Mouse (Mus musculus) neural tube, embryonic 14.5 days (tissue): ENCODE results near the gene Ttf1. TPM values are rescaled to one million over a fixed set of nuclear protein-coding genes. Genes with fewer than 3 reads are reported as not detected.

ENCODE experiments used
- ATAC-seq: fragments of 200-750 bp; cut with Nextera tagmentation; 2 replicates; pipeline ENCODE4 v1.8.0; 2017; ENCODE audit warnings: low read depth, mild to moderate bottlenecking, moderate TSS enrichment, moderate library complexity
- H3K27ac ChIP-seq: fragments of 300-500 bp; sonication (generic); 2 replicates; pipeline ENCODE4 v1.5.1; 2014; ENCODE audit warnings: low read depth, mild to moderate bottlenecking, control low read depth, low read length, moderate library complexity, mixed read lengths
- H3K27me3 ChIP-seq: fragments of 300-500 bp; sonication (generic); 2 replicates; pipeline ENCODE4 v1.6.1; 2014; ENCODE audit warnings: low read length; ENCODE audit not compliant: control insufficient read depth, insufficient read depth
- H3K36me3 ChIP-seq: fragments of 300-500 bp; sonication (generic); 2 replicates; pipeline ENCODE4 v1.6.1; 2014; ENCODE audit warnings: low read length, mixed read lengths; ENCODE audit not compliant: control insufficient read depth, insufficient read depth
- H3K4me1 ChIP-seq: fragments of 300-500 bp; sonication (generic); 2 replicates; pipeline ENCODE4 v1.6.1; 2014; ENCODE audit warnings: low read length; ENCODE audit not compliant: control insufficient read depth, insufficient read depth
- H3K4me2 ChIP-seq: fragments of 300-500 bp; sonication (generic); 2 replicates; pipeline ENCODE4 v1.6.1; 2014; ENCODE audit warnings: mild to moderate bottlenecking, low read depth, low read length, control low read depth
- H3K4me3 ChIP-seq: fragments of 300-500 bp; sonication (generic); 2 replicates; pipeline ENCODE4 v1.5.1; 2014; ENCODE audit warnings: low read depth, low read length, control low read depth, mixed read lengths
- H3K9ac ChIP-seq: fragments of 300-500 bp; sonication (generic); replicated peaks from 2 replicates; pipeline ENCODE4 v1.6.1; 2014; ENCODE audit warnings: low read depth, mild to moderate bottlenecking, control low read depth, low read length, mixed read lengths
- H3K9me3 ChIP-seq: fragments of 300-500 bp; sonication (generic); 2 replicates; pipeline ENCODE4 v1.6.1; 2016; ENCODE audit warnings: low read length; ENCODE audit not compliant: control insufficient read depth
- WGBS: fragments of 180-500 bp; shearing (Covaris S2); extraction: QIAGEN DNeasy Blood & Tissue Kit; methylation state at CpG from one replicate; pipeline ENCODE4 v1.1.7; 2014; 5-methylcytosine and 5-hydroxymethylcytosine counted together
- polyA plus RNA-seq: library from polyadenylated mRNA; unstranded; fragments of >200 nt; fragmentation: Nextera tagmentation; extraction: Ambion mirVana; gene quantifications from 2 replicates; pipeline ENCODE4 v1.2.1, GENCODE M21; 2014

The Ttf1 gene
- polyA plus RNA-seq, 1 experiment from 2014 or later: 8.0 TPM

DNA sequence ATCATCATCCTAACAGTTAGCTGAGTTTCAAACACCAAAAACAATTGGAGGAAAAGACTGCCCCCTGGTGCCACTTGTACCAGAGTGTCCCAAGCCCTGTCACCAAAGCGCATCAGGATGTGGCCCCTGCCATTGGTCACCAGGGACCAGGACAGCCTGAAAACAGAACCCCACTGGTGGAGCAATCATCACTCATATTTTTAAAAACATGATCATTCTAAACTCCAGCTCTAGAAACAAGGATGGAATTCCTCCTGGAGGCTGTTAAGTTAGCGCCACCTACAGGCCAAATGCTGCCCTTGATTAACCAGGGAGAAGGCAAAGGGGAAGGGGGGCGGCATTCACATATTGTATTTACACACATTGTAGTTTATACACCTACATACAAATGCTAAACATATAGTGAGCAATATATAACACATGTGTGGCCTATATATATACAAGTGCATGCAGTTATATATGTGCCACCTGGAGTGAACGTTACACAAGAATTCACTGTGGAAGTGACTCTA lies 7.1 kb upstream of the Ttf1 start:
- 35% methylated on average over 4 of the region's 4 CpGs for WGBS
- no peak overlapping the region for H3K9ac ChIP-seq
- ATAC-seq: peak; percentile 52; the same call in 1 of the 2 replicates
- no peak overlapping the region for H3K4me3 ChIP-seq
- no peaks in the 10 kb centered on the region for H3K9me3 ChIP-seq
- no peaks in the 10 kb centered on the region for H3K4me1 ChIP-seq
- H3K4me2 ChIP-seq: no peak overlapping the region
- no peak overlapping the region for H3K27ac ChIP-seq
- peaks cover 10% of the 10 kb centered on the region for H3K27me3 ChIP-seq
- no peaks in the 10 kb centered on the region for H3K36me3 ChIP-seq

DNA sequence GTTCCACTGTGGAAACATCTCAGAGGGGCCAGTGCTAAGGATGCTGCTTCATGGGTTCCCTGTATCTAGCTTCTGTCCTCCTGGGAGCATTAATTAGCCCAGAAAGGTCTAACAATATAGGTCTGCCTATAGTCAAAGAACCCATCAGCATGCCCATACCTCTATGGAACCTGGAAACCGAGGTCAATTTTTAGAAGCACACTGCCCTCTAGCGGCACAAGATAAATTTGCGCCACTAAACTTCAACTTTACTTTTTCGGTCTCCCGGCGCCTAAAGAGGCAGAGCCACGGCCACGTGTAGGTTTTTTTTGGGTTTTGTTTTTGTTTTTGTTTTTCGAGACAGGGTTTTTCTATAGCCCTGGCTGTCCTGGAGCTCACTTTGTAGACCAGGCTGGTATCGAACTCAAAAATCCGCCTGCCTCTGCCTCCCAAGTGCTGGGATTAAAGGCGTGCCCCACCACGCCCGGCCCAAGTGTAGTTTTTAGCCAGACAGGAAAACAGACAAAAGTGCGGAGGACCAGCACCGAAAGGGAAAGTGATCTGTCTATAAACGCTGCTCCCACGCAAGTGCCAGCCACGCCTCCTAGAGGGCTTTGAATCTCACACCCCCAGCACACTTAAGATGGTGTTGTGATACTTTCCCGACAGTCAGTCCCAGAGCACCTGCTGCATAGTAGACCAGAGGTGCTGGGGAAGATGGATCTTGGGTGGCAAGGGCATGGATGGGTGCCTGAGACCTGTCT lies 6.1 kb upstream of the Ttf1 start:
- Histone ChIP-seq H3K9ac (no peak overlapping the region), H3K27ac (no peak overlapping the region), H3K4me2 (peak overlapping the region; percentile 69; the same call in 1 of the 2 replicates), H3K9me3 (no peaks in the 10 kb centered on the region), H3K4me3 (peak overlapping the region; percentile 40; the same call in 1 of the 2 replicates), H3K4me1 (no peaks in the 10 kb centered on the region), H3K27me3 (peaks cover 10% of the 10 kb centered on the region), H3K36me3 (no peaks in the 10 kb centered on the region)
- WGBS: 6% methylated on average over 20 of the region's 20 CpGs
- 0 out of 2 replicates have a peak, but pooled peaks have one; percentile 68 for ATAC-seq

DNA sequence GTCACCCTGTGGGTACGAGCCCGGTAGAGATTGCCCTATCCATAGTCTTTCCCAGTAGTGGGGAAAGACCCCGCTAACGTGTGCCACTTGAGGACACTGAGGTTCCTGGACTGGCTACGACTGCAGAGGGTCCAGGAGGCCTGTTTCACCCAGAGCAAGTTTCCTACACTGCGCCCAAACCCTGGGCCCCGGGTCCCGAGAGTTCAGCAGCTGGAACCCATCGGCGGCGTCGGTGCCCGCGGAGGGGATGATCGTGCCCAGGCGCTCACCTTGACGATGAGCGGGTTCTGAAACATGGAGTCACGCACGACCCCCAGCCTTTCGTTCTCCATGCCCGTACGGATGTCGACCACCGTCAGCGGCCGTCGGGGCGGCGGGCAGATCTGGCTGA lies 5.5 kb upstream of the Ttf1 start:
- H3K27ac ChIP-seq: no peak overlapping the region
- H3K27me3 ChIP-seq: peaks cover 10% of the 10 kb centered on the region
- peak overlapping the region; percentile 40 for H3K4me3 ChIP-seq
- 2% methylated on average over 30 of the region's 30 CpGs for WGBS
- no peaks in the 10 kb centered on the region for H3K9me3 ChIP-seq
- H3K4me2 ChIP-seq: peak overlapping the region; percentile 69
- H3K4me1 ChIP-seq: no peaks in the 10 kb centered on the region
- H3K9ac ChIP-seq: peak overlapping the region; percentile 53; the same call in 1 of the 2 replicates
- no peaks in the 10 kb centered on the region for H3K36me3 ChIP-seq
- ATAC-seq: 0 out of 2 replicates have a peak, but pooled peaks have one; percentile 35

DNA sequence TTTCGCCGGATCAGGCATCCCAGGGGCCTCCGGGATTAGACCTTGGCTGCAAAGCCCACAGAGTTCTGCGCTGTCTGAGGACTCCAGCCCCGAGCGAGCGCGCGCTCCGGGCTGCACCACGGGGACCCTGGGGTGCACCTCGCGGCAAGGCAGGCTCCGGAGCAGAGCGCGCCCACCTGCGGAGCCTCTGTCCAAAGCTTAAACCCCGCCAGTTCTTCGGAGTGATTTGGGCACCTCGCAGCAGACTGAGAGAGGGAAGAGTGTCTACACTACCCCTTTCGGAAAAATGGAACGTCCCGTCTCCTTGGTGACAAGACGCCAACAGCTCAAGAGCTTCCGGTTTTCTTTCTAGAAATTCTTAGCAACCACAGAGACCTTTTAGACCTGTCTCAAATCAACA lies 5.1 kb upstream of the Ttf1 start, which contains the start of gene Cfap77:
Cfap77 (minus strand) TSS at position 76 of the 400 bp plus-strand sequence.
- Histone ChIP-seq H3K9ac (peak within 1 kb of the TSS; percentile 53), H3K27me3 (peaks cover 10% of the 10 kb centered on the region), H3K27ac (no peak within 1 kb of the TSS), H3K36me3 (no peaks in the 10 kb centered on the region), H3K4me3 (peak within 1 kb of the TSS; percentile 40), H3K4me2 (peak within 1 kb of the TSS; percentile 69), H3K9me3 (no peaks in the 10 kb centered on the region), H3K4me1 (no peaks in the 10 kb centered on the region)
- ATAC-seq: no peak
- WGBS: under 1% methylated on average over 25 of the region's 25 CpGs

DNA sequence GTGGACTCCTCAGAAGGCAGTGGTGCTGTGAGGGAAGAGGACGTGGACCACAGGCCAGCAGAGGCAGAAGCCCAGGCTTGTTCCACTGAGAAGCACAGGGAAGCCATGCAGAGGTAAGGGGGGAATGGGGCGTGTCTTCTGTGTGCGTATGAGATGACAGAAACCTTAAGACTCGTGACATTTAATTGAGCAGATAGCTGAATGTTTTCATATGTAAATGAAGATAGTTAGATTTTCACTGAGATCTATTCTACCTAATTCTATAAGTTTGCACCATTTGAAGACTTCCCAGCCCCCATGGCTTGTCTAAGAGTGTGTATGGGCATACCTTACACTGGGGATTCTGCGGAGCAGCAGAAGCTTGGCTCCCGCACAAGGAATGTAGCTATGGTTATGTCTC lies 5.7 kb downstream of the Ttf1 start:
- Histone ChIP-seq H3K4me2 (no peak overlapping the region), H3K9ac (no peak overlapping the region), H3K9me3 (no peaks in the 10 kb centered on the region), H3K36me3 (peaks cover 13% of the 10 kb centered on the region), H3K4me3 (no peak overlapping the region), H3K27me3 (no peaks in the 10 kb centered on the region), H3K4me1 (peaks cover 6% of the 10 kb centered on the region), H3K27ac (no peak overlapping the region)
- WGBS: 91% methylated on average over 6 of the region's 6 CpGs
- no peak for ATAC-seq

DNA sequence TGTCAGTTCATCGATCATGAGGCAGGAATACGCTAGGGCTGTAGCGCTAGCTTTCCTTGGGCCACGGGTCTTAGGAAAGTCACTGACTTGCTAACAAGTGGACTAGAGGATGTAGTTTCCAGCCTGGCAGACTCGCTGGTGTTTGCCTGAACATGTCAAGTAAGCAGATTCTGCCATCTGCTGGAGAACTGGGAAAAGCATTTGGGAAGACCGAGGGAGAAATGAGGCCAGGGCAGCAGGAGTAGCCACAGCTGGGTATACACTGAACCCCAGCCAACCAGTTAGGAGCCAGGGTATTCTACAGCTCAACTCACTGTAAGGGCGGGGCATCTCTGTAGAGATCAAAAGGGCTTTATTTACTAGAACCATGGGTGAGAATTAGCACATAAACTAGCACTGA lies 6.3 kb downstream of the Ttf1 start:
- Histone ChIP-seq H3K27ac (no peak overlapping the region), H3K4me2 (no peak overlapping the region), H3K27me3 (no peaks in the 10 kb centered on the region), H3K4me1 (peaks cover under 1% of the 10 kb centered on the region), H3K36me3 (peaks cover 19% of the 10 kb centered on the region), H3K9me3 (no peaks in the 10 kb centered on the region), H3K9ac (no peak overlapping the region), H3K4me3 (no peak overlapping the region)
- 55% methylated on average over 7 of the region's 7 CpGs for WGBS
- no peak for ATAC-seq

DNA sequence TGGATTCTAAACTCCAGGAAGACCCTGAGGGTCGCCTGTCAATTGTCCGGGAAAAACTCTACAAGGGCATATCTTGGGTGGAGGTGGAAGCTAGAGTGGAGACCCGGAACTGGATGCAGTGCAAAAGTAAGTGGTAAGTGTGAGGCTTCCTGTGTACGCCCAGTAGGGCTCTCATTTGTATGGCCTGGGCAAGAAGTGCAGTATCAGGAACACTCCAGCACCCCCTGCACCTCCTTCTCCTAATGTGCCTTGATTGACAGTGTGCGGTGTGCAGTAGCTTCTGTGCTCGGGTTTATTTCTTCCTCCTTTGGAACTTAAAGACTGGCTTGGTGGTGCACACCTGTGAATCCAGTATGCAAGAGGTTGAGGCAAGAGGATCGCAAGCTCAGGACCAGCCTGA lies 14.6 kb downstream of the Ttf1 start:
- H3K27me3 ChIP-seq: no peaks in the 10 kb centered on the region
- whole genome bisulfite sequencing: 93% methylated on average over 7 of the region's 7 CpGs
- H3K27ac ChIP-seq: no peak overlapping the region
- H3K9me3 ChIP-seq: no peaks in the 10 kb centered on the region
- H3K4me1 ChIP-seq: no peaks in the 10 kb centered on the region
- peaks cover 55% of the 10 kb centered on the region for H3K36me3 ChIP-seq
- H3K4me3 ChIP-seq: no peak overlapping the region
- H3K9ac ChIP-seq: no peak overlapping the region
- no peak for ATAC-seq
- no peak overlapping the region for H3K4me2 ChIP-seq

DNA sequence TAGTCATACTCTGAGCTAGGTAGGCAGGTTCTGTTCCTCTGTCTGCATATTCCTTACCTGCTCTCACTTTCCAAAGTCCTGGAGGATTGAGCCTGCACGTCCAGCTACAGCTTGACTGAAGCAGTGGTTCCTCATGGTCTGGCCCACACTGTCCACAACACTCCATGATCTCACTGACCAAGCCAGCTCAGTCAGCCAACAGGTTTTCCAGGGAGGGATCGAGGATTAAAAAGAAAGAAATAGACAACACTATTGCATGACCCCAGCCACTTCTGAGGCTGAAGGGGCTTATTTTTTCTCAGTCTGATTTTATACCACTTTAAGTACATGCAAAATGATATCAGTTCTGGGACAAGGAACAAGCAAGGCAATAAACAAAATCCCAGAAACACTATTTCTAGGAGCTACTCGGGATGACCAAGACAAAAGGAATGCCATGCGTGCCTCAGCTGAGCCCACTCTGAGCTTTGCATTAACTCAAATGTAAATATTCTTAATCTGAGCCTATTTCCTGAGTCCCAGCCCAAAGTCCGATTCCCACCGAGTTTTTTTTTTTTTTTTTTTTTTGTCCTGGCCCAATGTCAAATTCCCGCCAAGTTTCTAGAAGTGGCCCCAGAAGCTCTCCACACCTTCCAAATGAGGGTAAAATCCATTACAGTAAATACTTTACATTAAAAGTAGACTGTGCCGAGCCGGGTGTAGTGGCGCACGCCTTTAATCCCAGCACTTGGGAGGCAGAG lies 15.4 kb downstream of the Ttf1 start:
- Histone ChIP-seq H3K4me1 (no peaks in the 10 kb centered on the region), H3K4me2 (no peak overlapping the region), H3K9ac (no peak overlapping the region), H3K36me3 (peaks cover 59% of the 10 kb centered on the region), H3K9me3 (no peaks in the 10 kb centered on the region), H3K4me3 (no peak overlapping the region), H3K27me3 (no peaks in the 10 kb centered on the region), H3K27ac (no peak overlapping the region)
- WGBS: 97% methylated on average over 11 of the region's 11 CpGs
- ATAC-seq: no peak

DNA sequence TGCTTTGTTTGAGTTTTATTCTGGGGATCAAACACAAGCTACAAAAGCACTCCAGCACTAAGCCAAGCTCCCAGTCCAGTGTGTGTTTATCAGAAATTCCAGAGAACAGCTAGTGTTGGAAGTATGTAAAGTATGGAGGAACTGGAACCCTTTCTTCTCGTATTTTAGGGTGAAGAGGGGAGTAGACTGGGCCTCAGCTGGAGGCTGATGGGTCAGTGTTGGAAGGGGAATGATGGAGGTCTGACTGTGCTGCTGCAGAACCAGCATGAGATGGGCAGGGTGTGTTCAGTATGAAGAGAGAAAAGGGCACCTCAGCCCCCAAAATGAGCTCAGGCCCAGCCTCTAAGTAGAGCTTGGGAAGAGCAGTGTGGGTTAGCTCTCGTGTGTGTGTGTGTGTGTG lies 16.2 kb downstream of the Ttf1 start:
- no peak for ATAC-seq
- no peak overlapping the region for H3K9ac ChIP-seq
- peaks cover 58% of the 10 kb centered on the region for H3K36me3 ChIP-seq
- no peak overlapping the region for H3K4me3 ChIP-seq
- no peaks in the 10 kb centered on the region for H3K4me1 ChIP-seq
- no peaks in the 10 kb centered on the region for H3K9me3 ChIP-seq
- WGBS: 82% methylated on average over 2 of the region's 2 CpGs
- H3K4me2 ChIP-seq: no peak overlapping the region
- no peaks in the 10 kb centered on the region for H3K27me3 ChIP-seq
- no peak overlapping the region for H3K27ac ChIP-seq
